Mouse (Mus musculus) brain, embryonic 14.5 days (tissue): ENCODE data around the gene Brd3os.

Experiments used
- CTCF ChIP-seq: fragments of 200-500 bp; IDR thresholded peaks from 2 replicates; pipeline ENCODE4 v1.5.1; 2012; ENCODE audit warnings: inconsistent platforms, mild to moderate bottlenecking, moderate library complexity, borderline replicate concordance; ENCODE audit not compliant: insufficient read depth, insufficient read length; ENCODE audit errors: extremely low read depth
- POLR2A ChIP-seq: fragments of 200-500 bp; IDR thresholded peaks from 2 replicates; pipeline ENCODE4 v1.6.1; 2012; ENCODE audit warnings: mild to moderate bottlenecking, inconsistent platforms, borderline replicate concordance; ENCODE audit not compliant: poor library complexity, insufficient read depth, insufficient read length, severe bottlenecking; ENCODE audit errors: extremely low read depth

GRCm38 (mm10) chr2:27421293-27422068 lies 20.6 kb upstream of the Brd3os start:
- TF ChIP-seq CTCF (no peak), POLR2A (no peak)
